Mouse (Mus musculus) pancreas, adult 10 weeks (tissue): ENCODE measurements around the gene Trmt44. TPM values are rescaled to one million over a fixed set of nuclear protein-coding genes. Genes with fewer than 3 reads are reported as not detected.

ENCODE experiments used
- polyA plus RNA-seq: library from polyadenylated mRNA; stranded (reverse); fragments of 350-450 nt; fragmentation: Illumina TruSeq; extraction: RNeasy Lipid Tissue Mini Kit (QIAGEN cat#74804); gene quantifications from one replicate; pipeline ENCODE4 v1.2.3, GENCODE M21; 2015; ENCODE audit warnings: low read depth, low replicate concordance; ENCODE audit not compliant: insufficient read depth

The Trmt44 gene
- 1.3 TPM for polyA plus RNA-seq

GRCm38 (mm10) chr5:35574653-35575599 is at the start of gene Trmt44:
Trmt44 (minus strand) TSS chr5:35575070.

GRCm38 (mm10) chr5:35582445-35583220 is 7.8 kb upstream of the Trmt44 start, which contains the start of gene Acox3:
Acox3 (plus strand) TSS chr5:35583040.

GRCm38 (mm10) chr5:35525469-35526123 is 49.3 kb downstream of the Trmt44 start, which contains the start of gene Cpz:
Cpz (minus strand) TSS chr5:35525698.

Other genes with a start within 250 kb of the Trmt44 start
- gene Hmx1, start 186.0 kb downstream of the Trmt44 start, polyA plus RNA-seq, result not detected
- gene Cpz, start 49.4 kb downstream of the Trmt44 start, polyA plus RNA-seq, result 1.6 TPM
- gene Acox3, start 8.0 kb upstream of the Trmt44 start, polyA plus RNA-seq, result 5.0 TPM
- 35.0 TPM for gene Htra3, start 104.7 kb upstream of the Trmt44 start, polyA plus RNA-seq
- 3.3 TPM for gene Sh3tc1, start 164.9 kb upstream of the Trmt44 start, polyA plus RNA-seq
- gene Ablim2, start 182.8 kb upstream of the Trmt44 start, polyA plus RNA-seq, result 4.0 TPM